Mouse (Mus musculus): Measurements from ENCODE around the gene Cebpz. TPM values are rescaled to one million over a fixed set of nuclear protein-coding genes. Genes with fewer than 3 reads are reported as not detected.
A peak's percentile ranks its signal among the peaks of the same experiment; 100 is the strongest.

Gene Cebpz
- polyA plus RNA-seq, 1 experiment from 2014 or later, result 63.5 TPM

- DNase-seq (ENCODE audit: low spot score) (no peak), ATAC-seq (replicated peaks; ENCODE audit: low FRiP score, low TSS enrichment, low read depth) (no peak)
- no peaks in the 10 kb centered on the region for H3K27me3 ChIP-seq (replicated peaks; ENCODE audit: control insufficient read depth, insufficient read depth, low read length)
- H3K9ac ChIP-seq (ENCODE audit: low read length), result no peak overlapping the region
- WGBS, result 84% methylated on average over 5 of the region's 5 CpGs
- H3K9me3 ChIP-seq (ENCODE audit: control insufficient read depth, low read length), result no peaks in the 10 kb centered on the region
- H3K4me2 ChIP-seq (ENCODE audit: low read length), result no peak overlapping the region
- H3K4me1 ChIP-seq (replicated peaks; ENCODE audit: control insufficient read depth, insufficient read depth, low read length), result no peaks in the 10 kb centered on the region
- H3K4me3 ChIP-seq (ENCODE audit: low read depth, low read length), result no peak overlapping the region
- H3K36me3 ChIP-seq (ENCODE audit: control insufficient read depth, insufficient read depth, low read length), result peaks cover 88% of the 10 kb centered on the region
- H3K27ac ChIP-seq (ENCODE audit: low read depth), result no peak overlapping the region
Observed at GRCm38 (mm10) chr17:78952070-78952469, 15.2 kb upstream of the Cebpz start.

GRCm38 (mm10) chr17:78951225-78951624 is 14.4 kb upstream of the Cebpz start:
- no peaks in the 10 kb centered on the region for H3K4me1 ChIP-seq (replicated peaks; ENCODE audit: control insufficient read depth, insufficient read depth, low read length)
- DNase-seq (ENCODE audit: low spot score), result no peak
- no peaks in the 10 kb centered on the region for H3K9me3 ChIP-seq (ENCODE audit: control insufficient read depth, low read length)
- WGBS, result 93% methylated on average over 5 of the region's 5 CpGs
- no peak for ATAC-seq (replicated peaks; ENCODE audit: low FRiP score, low TSS enrichment, low read depth)
- no peak overlapping the region for H3K4me2 ChIP-seq (ENCODE audit: low read length)
- peaks cover 89% of the 10 kb centered on the region for H3K36me3 ChIP-seq (ENCODE audit: control insufficient read depth, insufficient read depth, low read length)
- H3K27me3 ChIP-seq (replicated peaks; ENCODE audit: control insufficient read depth, insufficient read depth, low read length), result no peaks in the 10 kb centered on the region
- no peak overlapping the region for H3K9ac ChIP-seq (ENCODE audit: low read length)
- no peak overlapping the region for H3K4me3 ChIP-seq (ENCODE audit: low read depth, low read length)
- H3K27ac ChIP-seq (ENCODE audit: low read depth), result no peak overlapping the region

- Histone ChIP-seq H3K4me1 (replicated peaks; ENCODE audit: control insufficient read depth, insufficient read depth, low read length) (0 out of 2 replicates have a peak, but pooled peaks cover 2% of the 10 kb centered on the region), H3K36me3 (ENCODE audit: control insufficient read depth, insufficient read depth, low read length) (peaks cover 55% of the 10 kb centered on the region), H3K4me2 (ENCODE audit: low read length) (no peak overlapping the region), H3K27ac (ENCODE audit: low read depth) (no peak overlapping the region), H3K9ac (ENCODE audit: low read length) (no peak overlapping the region), H3K9me3 (ENCODE audit: control insufficient read depth, low read length) (no peaks in the 10 kb centered on the region), H3K27me3 (replicated peaks; ENCODE audit: control insufficient read depth, insufficient read depth, low read length) (no peaks in the 10 kb centered on the region), H3K4me3 (ENCODE audit: low read depth, low read length) (no peak overlapping the region)
- WGBS, result 50% methylated on average over 11 of the region's 11 CpGs
- ATAC-seq (replicated peaks; ENCODE audit: low FRiP score, low TSS enrichment, low read depth), result no peak
- DNase-seq (ENCODE audit: low spot score), result no peak
Observed at GRCm38 (mm10) chr17:78942579-78942978, 5.7 kb upstream of the Cebpz start.

GRCm38 (mm10) chr17:78938927-78939326 is 2.1 kb upstream of the Cebpz start:
- H3K36me3 ChIP-seq (ENCODE audit: control insufficient read depth, insufficient read depth, low read length), result peaks cover 45% of the 10 kb centered on the region
- H3K9me3 ChIP-seq (ENCODE audit: control insufficient read depth, low read length), result no peaks in the 10 kb centered on the region
- ATAC-seq (replicated peaks; ENCODE audit: low FRiP score, low TSS enrichment, low read depth) (no peak), DNase-seq (ENCODE audit: low spot score) (no peak)
- no peak overlapping the region for H3K4me2 ChIP-seq (ENCODE audit: low read length)
- H3K27ac ChIP-seq (ENCODE audit: low read depth), result no peak overlapping the region
- H3K4me1 ChIP-seq (replicated peaks; ENCODE audit: control insufficient read depth, insufficient read depth, low read length), result 0 out of 2 replicates have a peak, but pooled peaks cover 4% of the 10 kb centered on the region
- H3K27me3 ChIP-seq (replicated peaks; ENCODE audit: control insufficient read depth, insufficient read depth, low read length), result no peaks in the 10 kb centered on the region
- H3K4me3 ChIP-seq (ENCODE audit: low read depth, low read length), result no peak overlapping the region
- H3K9ac ChIP-seq (ENCODE audit: low read length), result no peak overlapping the region
- 92% methylated on average over 4 of the region's 4 CpGs for WGBS

- H3K9me3 ChIP-seq (ENCODE audit: control insufficient read depth, low read length), result no peaks in the 10 kb centered on the region
- no peak for DNase-seq (ENCODE audit: low spot score)
Observed at GRCm38 (mm10) chr17:78937229-78937853, 475 bp upstream of the Cebpz start.

GRCm38 (mm10) chr17:78935857-78936256 is 1.0 kb downstream of the Cebpz start:
- H3K9me3 ChIP-seq (ENCODE audit: control insufficient read depth, low read length), result no peaks in the 10 kb centered on the region

More at GRCm38 (mm10) chr17:78937229-78937853, 475 bp upstream of the Cebpz start:
- 0 out of 2 replicates have a peak, but pooled peaks have one; percentile 13 for ATAC-seq (replicated peaks; ENCODE audit: low FRiP score, low TSS enrichment, low read depth)
- peak overlapping the region; percentile 84 for H3K9ac ChIP-seq (ENCODE audit: low read length)
- no peaks in the 10 kb centered on the region for H3K27me3 ChIP-seq (replicated peaks; ENCODE audit: control insufficient read depth, insufficient read depth, low read length)
- H3K4me3 ChIP-seq (ENCODE audit: low read depth, low read length), result peak overlapping the region; percentile 92
- no peak overlapping the region for H3K27ac ChIP-seq (ENCODE audit: low read depth)
- H3K36me3 ChIP-seq (ENCODE audit: control insufficient read depth, insufficient read depth, low read length), result peaks cover 52% of the 10 kb centered on the region
- H3K4me2 ChIP-seq (ENCODE audit: low read length), result peak overlapping the region; percentile 78
- 0 out of 2 replicates have a peak, but pooled peaks cover 4% of the 10 kb centered on the region for H3K4me1 ChIP-seq (replicated peaks; ENCODE audit: control insufficient read depth, insufficient read depth, low read length)
- 8% methylated on average over 26 of the region's 26 CpGs for WGBS

GRCm38 (mm10) chr17:78917696-78918095 is 19.2 kb downstream of the Cebpz start:
- ATAC-seq (replicated peaks; ENCODE audit: low FRiP score, low TSS enrichment, low read depth), result no peak

More at GRCm38 (mm10) chr17:78935857-78936256, 1.0 kb downstream of the Cebpz start:
- DNase-seq (ENCODE audit: low spot score) (no peak), ATAC-seq (replicated peaks; ENCODE audit: low FRiP score, low TSS enrichment, low read depth) (no peak)
- Histone ChIP-seq H3K36me3 (ENCODE audit: control insufficient read depth, insufficient read depth, low read length) (peaks cover 53% of the 10 kb centered on the region), H3K4me3 (ENCODE audit: low read depth, low read length) (peak overlapping the region; percentile 92), H3K9ac (ENCODE audit: low read length) (peak overlapping the region; percentile 84), H3K4me1 (replicated peaks; ENCODE audit: control insufficient read depth, insufficient read depth, low read length) (0 out of 2 replicates have a peak, but pooled peaks cover 4% of the 10 kb centered on the region), H3K27me3 (replicated peaks; ENCODE audit: control insufficient read depth, insufficient read depth, low read length) (no peaks in the 10 kb centered on the region), H3K27ac (ENCODE audit: low read depth) (no peak overlapping the region), H3K4me2 (ENCODE audit: low read length) (peak overlapping the region; percentile 81)
- 79% methylated on average over 2 of the region's 2 CpGs for WGBS

GRCm38 (mm10) chr17:78916899-78917298 is 20.0 kb downstream of the Cebpz start:
- WGBS, result 2% methylated on average over 11 of the region's 11 CpGs
- H3K27me3 ChIP-seq (replicated peaks; ENCODE audit: control insufficient read depth, insufficient read depth, low read length), result no peaks in the 10 kb centered on the region
- H3K4me3 ChIP-seq (ENCODE audit: low read depth, low read length), result peak overlapping the region; percentile 78
- peaks cover 34% of the 10 kb centered on the region for H3K36me3 ChIP-seq (ENCODE audit: control insufficient read depth, insufficient read depth, low read length)
- DNase-seq (ENCODE audit: low spot score), result no peak
- peak overlapping the region; percentile 91 for H3K4me2 ChIP-seq (ENCODE audit: low read length)
- peak overlapping the region; percentile 74 for H3K9ac ChIP-seq (ENCODE audit: low read length)
- no peak for ATAC-seq (replicated peaks; ENCODE audit: low FRiP score, low TSS enrichment, low read depth)
- no peaks in the 10 kb centered on the region for H3K9me3 ChIP-seq (ENCODE audit: control insufficient read depth, low read length)
- peak overlapping the region; percentile 79 for H3K27ac ChIP-seq (ENCODE audit: low read depth)
- H3K4me1 ChIP-seq (replicated peaks; ENCODE audit: control insufficient read depth, insufficient read depth, low read length), result peaks cover 11% of the 10 kb centered on the region

More at GRCm38 (mm10) chr17:78917696-78918095, 19.2 kb downstream of the Cebpz start:
- no peak overlapping the region for H3K4me3 ChIP-seq (ENCODE audit: low read depth, low read length)
- H3K4me1 ChIP-seq (replicated peaks; ENCODE audit: control insufficient read depth, insufficient read depth, low read length), result peaks cover 11% of the 10 kb centered on the region
- H3K27ac ChIP-seq (ENCODE audit: low read depth), result no peak overlapping the region
- DNase-seq (ENCODE audit: low spot score), result no peak
- H3K4me2 ChIP-seq (ENCODE audit: low read length), result peak overlapping the region; percentile 91
- peaks cover 42% of the 10 kb centered on the region for H3K36me3 ChIP-seq (ENCODE audit: control insufficient read depth, insufficient read depth, low read length)
- H3K9me3 ChIP-seq (ENCODE audit: control insufficient read depth, low read length), result no peaks in the 10 kb centered on the region
- H3K27me3 ChIP-seq (replicated peaks; ENCODE audit: control insufficient read depth, insufficient read depth, low read length), result no peaks in the 10 kb centered on the region
- WGBS, result 51% methylated on average over 6 of the region's 6 CpGs
- peak overlapping the region; percentile 74; the same call in 1 of the 2 replicates for H3K9ac ChIP-seq (ENCODE audit: low read length)
